In the genomic region with DNA sequence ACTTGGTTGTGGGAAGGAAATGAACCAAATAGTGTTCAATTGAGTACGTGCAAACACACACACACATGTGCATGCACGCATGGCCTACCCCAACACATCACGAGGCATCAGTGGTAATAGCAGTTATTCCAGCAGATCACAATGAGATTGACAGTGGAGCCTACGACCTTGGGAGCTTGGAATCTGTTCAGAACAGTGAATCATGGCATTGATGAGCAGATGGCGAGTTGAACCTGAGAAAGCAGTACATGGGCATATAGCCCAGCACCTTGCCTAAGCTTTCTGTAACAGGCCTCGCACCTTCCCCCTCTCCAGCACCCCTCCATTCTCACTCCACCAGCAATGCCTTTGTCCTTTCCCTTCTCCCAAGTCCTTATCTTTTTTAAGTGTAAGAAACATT, we compare ENCODE assay signal across 10 mouse cellular contexts.
"Had no signal": no experiment of that assay in that cellular context is flagged by ENCODE, and none has a peak within 500 bp of the region (broad histone marks: within the 10 kb centered on the region; RNA-seq: fewer than 3 reads in every experiment).

No protein-coding gene starts in this region.

- DNase-seq: kidney, postnatal 25 days; liver; liver, embryonic 13.5 days; liver, postnatal 0 days; lung, postnatal 36 days; right cerebral cortex, postnatal 14 days; thymus, adult 18-20 months; thymus, postnatal 14 days had no signal

- H3K4me2 ChIP-seq: limb, embryonic 12.5 days; liver, embryonic 13.5 days; midbrain, embryonic 13.5 days had no signal

- H3K27ac ChIP-seq: limb, embryonic 12.5 days; liver, embryonic 13.5 days; midbrain, embryonic 13.5 days had no signal

- H3K4me1 ChIP-seq: midbrain, embryonic 13.5 days had no signal

- H3K4me3 ChIP-seq: limb, embryonic 12.5 days; liver, embryonic 13.5 days; midbrain, embryonic 13.5 days had no signal

- H3K9me3 ChIP-seq: limb, embryonic 12.5 days; liver, embryonic 13.5 days; midbrain, embryonic 13.5 days had no signal

- H3K27me3 ChIP-seq: liver, embryonic 13.5 days; midbrain, embryonic 13.5 days had no signal

- H3K36me3 ChIP-seq: limb, embryonic 12.5 days; liver, embryonic 13.5 days; midbrain, embryonic 13.5 days had no signal

- H3K9ac ChIP-seq: limb, embryonic 12.5 days; liver, embryonic 13.5 days; liver, postnatal 0 days; midbrain, embryonic 13.5 days had no signal

- ATAC-seq: liver, postnatal 0 days; midbrain, embryonic 13.5 days had no signal
